Mouse (Mus musculus) erythroblast, embryonic 14.5 days (primary cell): ENCODE results near the gene Cebpz. TPM values are rescaled to one million over a fixed set of nuclear protein-coding genes. Genes with fewer than 3 reads are reported as not detected.
A peak's percentile ranks its signal among the peaks of the same experiment; 100 is the strongest.

Experiments
- H3K27me3 ChIP-seq: 2 replicates; pipeline ENCODE4 v1.6.1; 2012; ENCODE audit warnings: inconsistent platforms; ENCODE audit not compliant: control insufficient read depth
- H3K36me3 ChIP-seq: 2 replicates; pipeline ENCODE4 v1.6.1; 2012; ENCODE audit warnings: mild to moderate bottlenecking, inconsistent platforms; ENCODE audit not compliant: control insufficient read depth
- H3K4me1 ChIP-seq: 2 replicates; pipeline ENCODE4 v1.6.1; 2012; ENCODE audit warnings: inconsistent platforms; ENCODE audit not compliant: control insufficient read depth
- H3K4me3 ChIP-seq: replicated peaks from 2 replicates; pipeline ENCODE3; 2012; ENCODE audit warnings: moderate library complexity, mild to moderate bottlenecking, inconsistent platforms
- H3K9me3 ChIP-seq: 2 replicates; pipeline ENCODE4 v1.6.1; 2012; ENCODE audit warnings: low read length, inconsistent platforms, mixed read lengths; ENCODE audit not compliant: control insufficient read depth
- GATA1 ChIP-seq: IDR thresholded peaks from 2 replicates; pipeline ENCODE4 v1.6.1; 2012; ENCODE audit warnings: low read length, inconsistent platforms, mixed read lengths
- TAL1 ChIP-seq: IDR thresholded peaks from 3 replicates; pipeline ENCODE4 v1.6.1; 2012; ENCODE audit warnings: low read length, inconsistent platforms, mixed read lengths
- polyA plus RNA-seq: library from polyadenylated mRNA; stranded (reverse); fragments of >175 nt; gene quantifications from 2 replicates; pipeline ENCODE4 v1.2.3, GENCODE M21; 2012

Gene Cebpz
- polyA plus RNA-seq, 1 experiment = 0.85 TPM

DNA sequence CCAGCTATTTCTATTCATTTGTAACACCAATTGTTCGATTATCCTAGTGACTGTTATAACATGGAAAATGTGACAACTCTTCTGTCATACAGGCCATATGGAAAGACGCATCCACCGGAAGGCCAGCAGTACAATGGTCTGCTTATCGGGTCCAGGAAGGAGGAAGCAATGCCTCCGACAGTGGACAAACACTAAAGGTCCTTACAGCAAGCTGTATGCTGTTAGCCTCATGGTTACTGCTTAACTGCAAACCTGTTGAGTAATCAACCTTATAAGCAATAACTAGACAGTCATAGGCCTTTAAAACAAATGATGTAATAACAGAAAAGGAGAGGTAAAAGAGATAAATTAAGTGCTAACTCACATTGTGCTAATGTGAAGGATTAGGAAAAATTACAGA is 14.4 kb upstream of the Cebpz start:
- TF ChIP-seq GATA1 (no peak), TAL1 (no peak)
- Histone ChIP-seq H3K36me3 (peaks cover 38% of the 10 kb centered on the region), H3K27me3 (no peaks in the 10 kb centered on the region), H3K4me1 (no peaks in the 10 kb centered on the region), H3K4me3 (no peak overlapping the region), H3K9me3 (no peaks in the 10 kb centered on the region)

DNA sequence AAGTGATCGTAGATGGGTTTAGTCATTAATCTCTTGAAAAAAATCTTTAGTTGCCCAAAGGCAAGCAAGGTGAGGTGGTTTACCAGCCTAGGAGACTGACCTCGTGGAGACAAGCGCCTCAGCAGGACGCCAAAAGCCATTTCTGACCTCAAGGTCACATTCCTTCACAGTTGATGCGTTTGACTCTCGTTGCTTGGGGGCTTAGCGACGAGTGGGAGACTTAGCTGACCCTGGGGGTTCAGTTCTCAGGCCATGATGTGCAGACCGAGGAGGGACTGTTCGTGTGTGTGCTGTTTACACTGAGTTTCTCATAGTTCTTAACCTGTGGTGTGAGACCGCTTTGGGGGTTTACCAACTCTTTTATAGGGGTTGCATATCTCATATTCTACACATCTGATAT is 5.7 kb upstream of the Cebpz start:
- Histone ChIP-seq H3K9me3 (no peaks in the 10 kb centered on the region), H3K4me3 (no peak overlapping the region), H3K36me3 (peaks cover 19% of the 10 kb centered on the region), H3K27me3 (no peaks in the 10 kb centered on the region), H3K4me1 (peaks cover 5% of the 10 kb centered on the region)
- no peak for TF ChIP-seq GATA1
- no peak for TF ChIP-seq TAL1

DNA sequence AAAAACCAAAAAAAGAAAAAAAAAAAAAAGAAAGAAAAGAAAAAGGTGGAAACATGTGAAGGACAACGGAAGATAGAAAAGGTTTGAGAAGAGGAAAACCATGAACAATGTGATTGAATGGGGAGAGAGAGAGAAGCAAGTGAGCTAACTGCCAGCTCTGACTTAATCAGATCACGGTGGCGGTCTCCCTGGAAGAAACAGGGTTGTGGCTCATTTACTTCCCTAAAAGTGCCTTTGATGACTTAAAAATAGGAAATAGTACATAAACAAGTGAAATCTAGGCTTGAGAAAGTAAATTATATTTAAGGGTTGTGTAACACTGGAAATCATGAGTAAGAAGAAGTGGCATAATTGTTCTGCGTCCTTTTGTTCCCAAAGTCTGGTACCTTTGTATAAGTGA is 2.1 kb upstream of the Cebpz start:
- Histone ChIP-seq H3K4me3 (no peak overlapping the region), H3K36me3 (peaks cover 24% of the 10 kb centered on the region), H3K4me1 (peaks cover 36% of the 10 kb centered on the region), H3K9me3 (no peaks in the 10 kb centered on the region), H3K27me3 (no peaks in the 10 kb centered on the region)
- no peak for TF ChIP-seq TAL1
- TF ChIP-seq GATA1 = no peak

DNA sequence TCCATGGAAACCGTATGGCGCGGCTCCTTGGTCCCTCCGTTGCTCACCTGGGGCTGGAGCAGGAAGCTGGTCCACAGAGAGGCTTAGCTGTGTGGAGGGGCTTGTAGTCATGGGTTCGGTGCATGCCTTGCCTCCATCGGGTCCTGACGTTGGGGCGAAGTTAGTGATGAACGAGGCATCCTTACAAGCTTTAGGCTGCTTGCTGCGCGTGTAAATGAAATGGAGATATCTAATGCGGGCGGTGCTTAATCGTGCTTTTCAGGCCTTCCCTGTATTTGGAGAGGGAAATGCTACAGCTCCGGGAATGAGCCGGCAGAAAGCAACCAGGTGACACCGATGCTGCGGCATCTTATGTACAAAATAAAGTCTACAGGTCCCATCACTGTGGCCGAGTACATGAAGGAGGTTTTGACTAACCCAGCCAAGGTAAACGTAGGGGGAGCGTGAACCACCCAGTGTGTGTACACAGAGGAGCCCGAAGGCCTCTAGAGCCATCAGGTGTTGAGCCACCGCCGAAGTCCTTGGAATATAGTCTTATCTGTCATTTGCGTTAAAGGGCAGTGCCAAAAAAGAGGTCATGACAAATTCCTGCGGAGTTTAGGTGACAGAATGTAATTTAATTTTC is 475 bp upstream of the Cebpz start:
- Histone ChIP-seq H3K36me3 (peaks cover 38% of the 10 kb centered on the region), H3K4me3 (peak overlapping the region; percentile 70), H3K27me3 (no peaks in the 10 kb centered on the region), H3K9me3 (no peaks in the 10 kb centered on the region), H3K4me1 (peaks cover 41% of the 10 kb centered on the region)
- TF ChIP-seq TAL1 (no peak), GATA1 (no peak)

DNA sequence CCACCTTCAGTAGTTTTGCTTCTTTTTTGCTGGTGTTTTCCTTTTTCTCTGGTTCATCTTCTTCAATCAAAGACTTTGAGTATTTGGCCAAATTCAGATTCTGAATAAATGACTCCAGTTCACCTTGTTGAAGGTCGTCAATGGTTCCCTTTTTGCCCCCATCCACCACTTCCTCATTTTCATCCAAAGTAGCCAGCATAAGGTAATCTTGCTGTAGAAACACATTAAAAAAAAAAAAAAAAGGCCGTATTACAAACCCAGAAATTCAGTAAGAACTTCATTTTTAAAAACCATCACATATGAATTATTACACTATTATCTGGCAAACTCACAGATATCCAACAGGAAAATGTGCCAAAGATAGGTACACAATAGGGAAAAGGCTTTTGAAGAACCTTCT is 1.0 kb downstream of the Cebpz start:
- TF ChIP-seq TAL1 = no peak
- no peak for TF ChIP-seq GATA1
- Histone ChIP-seq H3K9me3 (no peaks in the 10 kb centered on the region), H3K4me1 (peaks cover 41% of the 10 kb centered on the region), H3K27me3 (no peaks in the 10 kb centered on the region), H3K36me3 (peaks cover 47% of the 10 kb centered on the region), H3K4me3 (peak overlapping the region; percentile 70)

DNA sequence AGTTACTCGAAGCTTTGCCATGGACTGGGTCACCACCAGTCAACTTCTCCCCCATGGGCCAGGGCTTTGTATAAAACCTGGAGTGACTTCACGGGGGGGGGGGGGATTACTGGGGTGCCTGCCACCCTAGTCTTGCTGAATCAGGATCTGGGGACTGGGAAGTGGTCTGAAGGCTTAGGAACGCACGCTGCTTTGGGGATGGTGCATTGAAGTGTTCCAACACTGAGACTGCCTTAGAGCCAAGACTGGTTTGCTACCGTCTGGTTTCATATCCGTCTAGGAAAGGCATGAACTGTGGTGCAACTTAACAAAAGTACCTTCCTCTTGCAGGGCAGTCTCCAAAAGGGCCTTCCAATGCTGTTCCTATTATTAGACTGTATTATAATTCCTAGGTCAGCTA is 19.2 kb downstream of the Cebpz start:
- TF ChIP-seq GATA1 (no peak), TAL1 (no peak)
- Histone ChIP-seq H3K27me3 (no peaks in the 10 kb centered on the region), H3K9me3 (no peaks in the 10 kb centered on the region), H3K4me3 (no peak overlapping the region), H3K36me3 (peaks cover 46% of the 10 kb centered on the region), H3K4me1 (peaks cover 22% of the 10 kb centered on the region)

DNA sequence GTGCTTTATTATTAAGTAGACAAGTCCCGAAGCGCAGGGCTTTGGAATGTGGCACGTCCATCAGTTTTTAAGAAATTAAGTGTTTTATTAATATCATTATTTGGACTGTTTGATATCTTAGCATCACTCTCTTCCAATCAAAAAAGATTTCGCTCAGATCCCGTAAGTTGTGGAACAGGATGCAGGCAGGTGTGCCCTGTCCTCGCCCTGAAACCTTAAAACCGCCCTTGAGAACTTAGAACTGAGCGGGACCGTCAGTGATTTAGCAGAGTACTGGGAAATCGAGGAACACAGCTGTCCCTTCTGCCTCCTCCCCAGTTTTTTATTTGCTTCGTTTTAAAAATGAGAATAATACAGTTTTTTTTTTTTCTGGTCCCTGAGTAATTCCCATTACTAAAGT is 20.0 kb downstream of the Cebpz start:
- no peaks in the 10 kb centered on the region for H3K9me3 ChIP-seq
- TF ChIP-seq GATA1 = no peak
- TF ChIP-seq TAL1 = no peak
- peak overlapping the region; percentile 86 for H3K4me3 ChIP-seq
- H3K27me3 ChIP-seq = no peaks in the 10 kb centered on the region
- peaks cover 39% of the 10 kb centered on the region for H3K36me3 ChIP-seq
- peaks cover 23% of the 10 kb centered on the region for H3K4me1 ChIP-seq

DNA sequence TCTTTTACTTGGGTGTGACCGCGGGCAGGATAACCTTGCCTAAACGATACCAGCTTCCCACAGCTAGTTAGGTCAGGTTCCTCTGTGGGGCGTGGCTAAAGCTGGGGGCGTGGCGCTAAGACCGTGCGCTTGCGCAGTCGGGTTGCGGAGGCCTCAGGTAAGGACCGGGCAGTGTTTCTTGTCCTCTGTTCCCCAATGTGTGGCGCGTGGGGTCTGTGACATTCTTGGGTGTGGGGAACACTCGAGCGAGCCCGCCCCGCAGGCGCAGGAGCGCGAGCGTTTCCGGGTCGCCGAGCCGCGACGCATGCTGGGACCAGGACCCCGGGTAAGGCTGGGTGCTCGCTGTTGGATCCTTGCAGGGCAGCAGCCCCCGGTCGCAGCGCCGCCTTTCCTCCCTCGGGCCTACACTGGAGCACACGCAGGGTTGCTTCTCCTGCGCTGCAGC is 20.5 kb downstream of the Cebpz start, which contains the start of gene Cebpzos:
Cebpzos (plus strand) TSS at position 132 of the 445 bp plus-strand sequence.
- Histone ChIP-seq H3K4me3 (peak within 1 kb of the TSS; percentile 86), H3K9me3 (no peaks in the 10 kb centered on the region), H3K4me1 (peaks cover 23% of the 10 kb centered on the region), H3K27me3 (no peaks in the 10 kb centered on the region), H3K36me3 (peaks cover 34% of the 10 kb centered on the region)
- TF ChIP-seq GATA1 = no peak
- no peak for TF ChIP-seq TAL1

DNA sequence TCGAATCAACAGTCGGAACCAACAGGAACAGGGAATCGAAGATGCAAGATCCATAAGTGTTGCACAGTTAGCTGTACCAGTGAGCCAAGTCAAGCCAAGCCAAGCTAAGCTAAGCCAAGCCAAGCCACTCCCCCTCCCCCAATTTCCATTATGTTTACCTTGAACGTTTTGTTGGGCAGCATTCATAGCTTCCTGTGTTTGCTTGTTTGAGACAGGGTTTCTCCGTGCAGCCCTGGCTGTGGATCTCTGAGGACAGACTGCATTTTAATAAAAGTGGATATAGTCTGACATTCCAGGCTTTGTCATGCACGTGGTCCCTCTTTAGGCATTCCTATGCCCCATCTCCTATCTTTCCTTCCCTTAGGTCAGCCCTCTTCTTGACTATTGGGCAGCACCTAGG is 21.1 kb downstream of the Cebpz start:
- TF ChIP-seq TAL1 (no peak), GATA1 (no peak)
- H3K4me1 ChIP-seq = peaks cover 23% of the 10 kb centered on the region
- H3K36me3 ChIP-seq = peaks cover 29% of the 10 kb centered on the region
- no peaks in the 10 kb centered on the region for H3K27me3 ChIP-seq
- H3K4me3 ChIP-seq = peak overlapping the region; percentile 86
- no peaks in the 10 kb centered on the region for H3K9me3 ChIP-seq

DNA sequence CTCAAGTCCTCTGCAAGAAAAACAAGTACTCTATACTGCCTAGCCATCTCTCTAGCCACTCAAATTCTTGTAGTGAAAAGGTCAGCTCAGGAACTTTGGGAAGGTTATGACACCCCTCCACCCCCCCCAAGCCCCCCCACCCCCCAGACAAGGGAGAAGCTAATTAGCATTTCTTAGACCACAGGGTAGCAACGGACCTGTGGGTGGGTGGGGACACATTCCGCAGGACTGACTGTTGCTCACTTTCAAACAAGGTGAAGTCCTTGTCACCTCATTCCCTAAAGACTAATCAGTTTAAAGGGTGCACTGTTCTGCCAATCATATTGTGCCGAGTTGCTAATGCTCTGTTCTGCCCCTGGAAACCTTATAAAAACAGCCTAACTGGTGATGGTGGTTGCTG is 22.9 kb downstream of the Cebpz start:
- TF ChIP-seq TAL1 (no peak), GATA1 (no peak)
- Histone ChIP-seq H3K36me3 (peaks cover 12% of the 10 kb centered on the region), H3K9me3 (no peaks in the 10 kb centered on the region), H3K4me3 (no peak overlapping the region), H3K4me1 (peaks cover 23% of the 10 kb centered on the region), H3K27me3 (no peaks in the 10 kb centered on the region)
